Mouse (Mus musculus) liver, embryonic 13.5 days (tissue): ENCODE measurements around the gene Nhp2. TPM values are rescaled to one million over a fixed set of nuclear protein-coding genes. Genes with fewer than 3 reads are reported as not detected.

Experiments
- ATAC-seq: fragments of 200-750 bp; cut with Nextera tagmentation; 2 replicates; pipeline ENCODE4 v1.8.0; 2017; ENCODE audit warnings: low read depth, mild to moderate bottlenecking, moderate number of reproducible peaks, moderate library complexity
- DNase-seq: peaks from one replicate; pipeline ENCODE4 v3.0.0; 2022
- H3K27ac ChIP-seq: fragments of 300-500 bp; sonication (generic); 2 replicates; pipeline ENCODE4 v1.5.1; 2015; ENCODE audit warnings: moderate library complexity, mild to moderate bottlenecking, inconsistent platforms
- H3K27me3 ChIP-seq: fragments of 300-500 bp; sonication (generic); 2 replicates; pipeline ENCODE4 v1.6.1; 2015; ENCODE audit warnings: mild to moderate bottlenecking, inconsistent platforms
- H3K36me3 ChIP-seq: fragments of 300-500 bp; sonication (generic); 2 replicates; pipeline ENCODE4 v1.6.1; 2015; ENCODE audit warnings: mild to moderate bottlenecking, inconsistent platforms
- H3K4me1 ChIP-seq: fragments of 300-500 bp; sonication (generic); replicated peaks from 2 replicates; pipeline ENCODE4 v1.6.1; 2015; ENCODE audit warnings: inconsistent platforms
- H3K4me2 ChIP-seq: fragments of 300-500 bp; sonication (generic); 2 replicates; pipeline ENCODE4 v1.6.1; 2015; ENCODE audit warnings: inconsistent platforms, mild to moderate bottlenecking, moderate library complexity
- H3K4me3 ChIP-seq: fragments of 300-500 bp; sonication (generic); replicated peaks from 2 replicates; pipeline ENCODE4 v1.5.1; 2015; ENCODE audit warnings: mild to moderate bottlenecking, inconsistent platforms
- H3K9ac ChIP-seq: fragments of 300-500 bp; sonication (generic); 2 replicates; pipeline ENCODE4 v1.6.1; 2015; ENCODE audit warnings: mild to moderate bottlenecking, inconsistent platforms
- H3K9me3 ChIP-seq: fragments of 300-500 bp; sonication (generic); replicated peaks from 2 replicates; pipeline ENCODE4 v1.6.1; 2016; ENCODE audit warnings: inconsistent platforms
- WGBS: fragments of 180-500 bp; shearing (Covaris S2); methylation state at CpG from one replicate; pipeline ENCODE4 v1.1.7; 2015; ENCODE audit not compliant: insufficient replicate concordance; 5-methylcytosine and 5-hydroxymethylcytosine counted together
- polyA plus RNA-seq: library from polyadenylated mRNA; unstranded; fragments of >200 nt; fragmentation: Nextera tagmentation; extraction: Ambion mirVana; gene quantifications from 2 replicates; pipeline ENCODE4 v1.2.1, GENCODE M21; 2015

The Nhp2 gene
- polyA plus RNA-seq, 1 experiment from 2014 or later, result 203 TPM

DNA sequence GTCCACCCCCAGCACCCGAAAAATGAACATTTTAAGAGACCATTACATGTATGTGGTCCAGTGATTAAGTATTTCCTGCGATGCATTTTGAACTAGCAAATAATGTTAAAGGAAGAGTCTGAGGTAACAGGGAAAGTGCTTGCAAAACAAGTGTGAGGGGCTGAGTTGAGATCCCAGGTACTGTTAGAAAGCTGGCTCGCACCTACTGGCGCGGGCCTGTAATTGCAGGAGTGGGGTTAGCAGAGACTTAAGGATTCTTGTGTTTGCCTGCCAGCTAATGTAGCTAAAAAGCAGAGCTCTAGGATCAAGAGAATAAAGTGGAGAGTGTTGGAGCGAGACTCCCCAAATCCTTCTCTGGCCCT is 16.8 kb downstream of the Nhp2 start:
- Histone ChIP-seq H3K4me1 (peaks cover 61% of the 10 kb centered on the region), H3K9me3 (no peaks in the 10 kb centered on the region), H3K9ac (peak overlapping the region; percentile 85), H3K36me3 (no peaks in the 10 kb centered on the region; the same call in 1 of the 2 replicates), H3K27ac (peak overlapping the region; percentile 91), H3K27me3 (0 out of 2 replicates have a peak, but pooled peaks cover 2% of the 10 kb centered on the region), H3K4me3 (peak overlapping the region; percentile 82), H3K4me2 (peak overlapping the region; percentile 86)
- DNase-seq, result peak; percentile 67
- peak; percentile 49 for ATAC-seq
- 3% methylated on average over 6 of the region's 6 CpGs for WGBS

- Histone ChIP-seq H3K4me3 (peak overlapping the region; percentile 25), H3K27me3 (0 out of 2 replicates have a peak, but pooled peaks cover 2% of the 10 kb centered on the region), H3K9ac (peak overlapping the region; percentile 42), H3K4me2 (peak overlapping the region; percentile 54), H3K4me1 (peaks cover 49% of the 10 kb centered on the region), H3K36me3 (no peaks in the 10 kb centered on the region), H3K9me3 (no peaks in the 10 kb centered on the region), H3K27ac (no peak overlapping the region)
- 6% methylated on average over 17 of the region's 17 CpGs for WGBS
- no peak for DNase-seq
- no peak for ATAC-seq
Measured at GRCm38 (mm10) chr11:51637971-51638414, 18.5 kb downstream of the Nhp2 start.

GRCm38 (mm10) chr11:51638497-51638896 is 19.0 kb downstream of the Nhp2 start:
- Histone ChIP-seq H3K27ac (no peak overlapping the region), H3K4me2 (peak overlapping the region; percentile 54), H3K9ac (peak overlapping the region; percentile 42; the same call in 1 of the 2 replicates), H3K4me1 (peaks cover 47% of the 10 kb centered on the region), H3K4me3 (no peak overlapping the region), H3K27me3 (0 out of 2 replicates have a peak, but pooled peaks cover 2% of the 10 kb centered on the region), H3K36me3 (no peaks in the 10 kb centered on the region), H3K9me3 (no peaks in the 10 kb centered on the region)
- DNase-seq (no peak), ATAC-seq (no peak)
- 50% methylated on average over 5 of the region's 5 CpGs for WGBS

DNA sequence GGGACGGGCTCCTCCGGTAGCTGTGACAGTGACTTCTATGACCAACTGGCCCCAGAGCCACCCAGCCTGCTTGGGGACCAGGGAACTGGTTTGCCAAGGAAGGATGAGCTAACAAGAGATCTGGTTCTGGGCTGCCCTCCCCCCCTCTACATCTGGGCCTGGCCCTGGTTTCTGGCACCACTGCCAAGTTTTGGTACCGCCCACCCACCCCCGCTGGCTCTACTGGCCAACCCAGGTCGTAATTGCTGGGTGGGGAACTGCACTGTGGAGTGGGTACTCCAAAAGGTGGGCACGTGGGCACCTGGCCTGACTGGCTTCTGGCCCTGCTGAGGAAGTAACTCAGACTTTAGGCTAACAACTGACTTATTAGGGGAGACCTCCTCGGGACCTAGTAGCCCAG is 21.2 kb downstream of the Nhp2 start:
- no peak overlapping the region for H3K27ac ChIP-seq

GRCm38 (mm10) chr11:51643202-51643601 is 23.7 kb downstream of the Nhp2 start:
- Histone ChIP-seq H3K4me3 (no peak overlapping the region), H3K27ac (no peak overlapping the region), H3K4me2 (no peak overlapping the region), H3K4me1 (peaks cover 21% of the 10 kb centered on the region), H3K27me3 (peaks cover 12% of the 10 kb centered on the region), H3K9ac (0 out of 2 replicates have a peak overlapping the region, but pooled peaks have one; percentile 10), H3K36me3 (0 out of 2 replicates have a peak, but pooled peaks cover 3% of the 10 kb centered on the region), H3K9me3 (no peaks in the 10 kb centered on the region)
- no peak for DNase-seq
- 61% methylated on average over 9 of the region's 9 CpGs for WGBS
- ATAC-seq, result no peak

More for the DNA sequence above, 21.2 kb downstream of the Nhp2 start:
- peaks cover 10% of the 10 kb centered on the region for H3K27me3 ChIP-seq
- H3K9ac ChIP-seq, result no peak overlapping the region
- H3K4me1 ChIP-seq, result peaks cover 31% of the 10 kb centered on the region
- WGBS, result 74% methylated on average over 7 of the region's 7 CpGs
- DNase-seq (no peak), ATAC-seq (no peak)
- H3K4me2 ChIP-seq, result no peak overlapping the region
- 0 out of 2 replicates have a peak, but pooled peaks cover 3% of the 10 kb centered on the region for H3K36me3 ChIP-seq
- H3K9me3 ChIP-seq, result no peaks in the 10 kb centered on the region
- H3K4me3 ChIP-seq, result no peak overlapping the region

GRCm38 (mm10) chr11:51643761-51644160 is 24.2 kb downstream of the Nhp2 start:
- 52% methylated on average over 15 of the region's 15 CpGs for WGBS
- Histone ChIP-seq H3K9ac (no peak overlapping the region), H3K27me3 (peaks cover 18% of the 10 kb centered on the region), H3K4me3 (no peak overlapping the region), H3K4me2 (no peak overlapping the region; the same call in 1 of the 2 replicates), H3K36me3 (0 out of 2 replicates have a peak, but pooled peaks cover 3% of the 10 kb centered on the region), H3K27ac (no peak overlapping the region), H3K9me3 (no peaks in the 10 kb centered on the region), H3K4me1 (peaks cover 18% of the 10 kb centered on the region)
- DNase-seq (no peak), ATAC-seq (no peak)

DNA sequence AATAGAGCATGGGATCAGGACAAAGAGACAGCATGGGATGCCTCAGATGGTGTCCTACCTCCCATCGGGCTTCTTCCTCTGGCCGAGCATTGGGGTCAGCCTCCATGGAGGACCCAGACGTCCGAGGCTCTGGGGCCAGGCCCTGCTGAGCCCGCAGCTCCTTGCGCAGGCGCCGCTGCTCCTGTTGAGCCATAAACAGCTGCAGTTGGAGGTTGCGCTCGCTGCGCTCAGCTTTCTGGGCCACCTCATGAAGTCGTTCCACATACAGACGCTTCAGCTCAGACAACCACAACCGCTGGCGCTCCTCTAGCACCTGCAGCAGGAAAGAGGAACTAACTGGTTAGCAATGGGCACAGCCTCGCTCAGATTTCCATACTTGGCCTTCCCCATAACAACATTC is 24.7 kb downstream of the Nhp2 start:
- no peak overlapping the region for H3K4me3 ChIP-seq
- WGBS, result 38% methylated on average over 16 of the region's 16 CpGs
- H3K36me3 ChIP-seq, result 0 out of 2 replicates have a peak, but pooled peaks cover 3% of the 10 kb centered on the region
- ATAC-seq (no peak), DNase-seq (no peak)
- no peak overlapping the region for H3K9ac ChIP-seq
- peaks cover 22% of the 10 kb centered on the region for H3K27me3 ChIP-seq
- H3K27ac ChIP-seq, result no peak overlapping the region
- no peak overlapping the region; the same call in 1 of the 2 replicates for H3K4me2 ChIP-seq
- H3K4me1 ChIP-seq, result peaks cover 22% of the 10 kb centered on the region
- no peaks in the 10 kb centered on the region for H3K9me3 ChIP-seq

- H3K4me2 ChIP-seq, result no peak overlapping the region
- H3K4me1 ChIP-seq, result peaks cover 32% of the 10 kb centered on the region
- no peak for DNase-seq
- H3K4me3 ChIP-seq, result no peak overlapping the region
- no peak overlapping the region for H3K27ac ChIP-seq
- H3K27me3 ChIP-seq, result peaks cover 33% of the 10 kb centered on the region
- H3K36me3 ChIP-seq, result 0 out of 2 replicates have a peak, but pooled peaks cover 3% of the 10 kb centered on the region
- no peaks in the 10 kb centered on the region for H3K9me3 ChIP-seq
- WGBS, result 84% methylated on average over 13 of the region's 13 CpGs
- no peak for ATAC-seq
- H3K9ac ChIP-seq, result no peak overlapping the region
Measured at GRCm38 (mm10) chr11:51645293-51645692, 25.8 kb downstream of the Nhp2 start.

- no peak for ATAC-seq
- no peak for DNase-seq
- Histone ChIP-seq H3K4me1 (peaks cover 42% of the 10 kb centered on the region), H3K36me3 (0 out of 2 replicates have a peak, but pooled peaks cover 3% of the 10 kb centered on the region), H3K27ac (no peak overlapping the region), H3K9ac (no peak overlapping the region), H3K27me3 (peaks cover 43% of the 10 kb centered on the region), H3K4me2 (no peak overlapping the region), H3K4me3 (no peak overlapping the region), H3K9me3 (no peaks in the 10 kb centered on the region)
- whole genome bisulfite sequencing, result 58% methylated on average over 7 of the region's 7 CpGs
Measured at GRCm38 (mm10) chr11:51646245-51646644, 26.7 kb downstream of the Nhp2 start.

DNA sequence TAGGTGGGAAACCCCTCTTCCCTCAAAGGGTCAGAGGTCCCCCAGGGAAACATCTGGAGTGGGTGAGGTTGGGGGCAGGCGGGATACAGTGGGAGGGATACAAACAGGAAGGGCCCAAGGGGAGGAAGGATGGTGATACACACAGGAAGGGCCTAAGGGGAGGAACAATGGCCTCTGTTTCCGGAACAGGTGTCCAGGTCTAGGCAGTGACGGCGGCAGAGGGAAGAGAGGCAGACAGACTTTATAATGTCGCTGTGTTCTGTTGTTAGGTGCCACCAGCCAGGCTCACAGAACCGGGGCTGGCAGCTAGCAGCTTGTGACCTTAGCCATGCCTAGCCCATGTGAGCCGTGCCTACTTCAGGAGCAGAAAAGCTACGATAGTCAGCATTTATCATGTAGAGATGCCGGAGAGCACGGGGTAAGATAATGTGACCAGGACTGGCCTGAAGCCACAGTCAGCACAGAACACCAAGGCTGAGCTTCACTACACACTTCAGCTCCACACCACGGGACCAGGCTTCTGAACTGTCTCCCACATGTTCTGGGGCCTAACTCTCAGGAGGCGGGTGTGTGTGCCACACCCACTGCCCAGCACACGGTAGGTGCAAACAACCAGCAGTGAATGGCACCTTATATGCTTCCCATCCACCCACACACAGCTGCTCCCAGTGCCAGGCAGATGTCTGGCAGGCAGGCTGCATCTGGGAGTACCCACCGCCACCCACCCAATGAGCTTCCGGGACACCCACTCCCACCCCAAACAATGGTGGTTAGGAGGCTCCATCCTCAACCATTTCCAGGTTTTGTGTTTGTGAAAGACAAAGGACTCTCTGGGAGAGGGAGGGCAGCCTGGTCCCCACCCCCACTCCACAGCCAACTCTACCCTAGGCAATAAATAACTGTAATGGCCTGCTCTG is 27.5 kb downstream of the Nhp2 start:
- no peak for DNase-seq
- Histone ChIP-seq H3K27ac (peak overlapping the region; percentile 20; the same call in 1 of the 2 replicates), H3K4me2 (no peak overlapping the region), H3K27me3 (peaks cover 50% of the 10 kb centered on the region), H3K4me3 (no peak overlapping the region), H3K4me1 (peaks cover 42% of the 10 kb centered on the region), H3K9ac (no peak overlapping the region), H3K36me3 (0 out of 2 replicates have a peak, but pooled peaks cover 3% of the 10 kb centered on the region), H3K9me3 (no peaks in the 10 kb centered on the region)
- no peak for ATAC-seq
- WGBS, result 42% methylated on average over 15 of the region's 15 CpGs

GRCm38 (mm10) chr11:51648566-51648965 is 29.0 kb downstream of the Nhp2 start:
- 0 out of 2 replicates have a peak, but pooled peaks cover 3% of the 10 kb centered on the region for H3K36me3 ChIP-seq
- ATAC-seq (no peak), DNase-seq (no peak)
- no peaks in the 10 kb centered on the region for H3K9me3 ChIP-seq
- H3K4me1 ChIP-seq, result peaks cover 39% of the 10 kb centered on the region
- H3K9ac ChIP-seq, result peak overlapping the region; percentile 17; the same call in 1 of the 2 replicates
- 38% methylated on average over 3 of the region's 3 CpGs for WGBS
- H3K27me3 ChIP-seq, result peaks cover 58% of the 10 kb centered on the region
- H3K4me3 ChIP-seq, result no peak overlapping the region
- no peak overlapping the region for H3K27ac ChIP-seq
- H3K4me2 ChIP-seq, result no peak overlapping the region
